Mouse (Mus musculus) small intestine, adult 2 months (tissue): ENCODE measurements around the gene Cyfip1.

ENCODE experiments used
- CTCF ChIP-seq: fragments of 200-500 bp; IDR thresholded peaks from 2 replicates; pipeline ENCODE4 v1.5.1; 2012; ENCODE audit warnings: low read depth, mild to moderate bottlenecking, control low read depth, inconsistent platforms, low read length, moderate library complexity, mixed read lengths; ENCODE audit not compliant: insufficient replicate concordance, insufficient read length; ENCODE audit errors: extremely low read depth
- POLR2A ChIP-seq: fragments of 200-500 bp; IDR thresholded peaks from 2 replicates; pipeline ENCODE4 v1.6.1; 2012; ENCODE audit warnings: low read depth, mild to moderate bottlenecking, control low read depth, inconsistent platforms, low read length, moderate library complexity

- TF ChIP-seq CTCF (no peak), POLR2A (no peak)
Measured at GRCm38 (mm10) chr7:55824468-55824867, 17.1 kb upstream of the Cyfip1 start.
